Mouse (Mus musculus) midbrain, embryonic 14.5 days (tissue): ENCODE data around the gene Ccni. TPM values are rescaled to one million over a fixed set of nuclear protein-coding genes. Genes with fewer than 3 reads are reported as not detected.

Experiments
- ATAC-seq: fragments of 200-750 bp; cut with Nextera tagmentation; 2 replicates; pipeline ENCODE4 v1.8.0; 2017; ENCODE audit warnings: moderate number of reproducible peaks, moderate library complexity; ENCODE audit not compliant: low FRiP score, low TSS enrichment
- DNase-seq: peaks from one replicate; pipeline ENCODE4 v3.0.0-alpha.2; 2015
- H3K27ac ChIP-seq: fragments of 300-500 bp; sonication (generic); replicated peaks from 2 replicates; pipeline ENCODE4 v1.5.1; 2014; ENCODE audit warnings: mild to moderate bottlenecking, low read depth, low read length, moderate library complexity
- H3K27me3 ChIP-seq: fragments of 300-500 bp; sonication (generic); 2 replicates; pipeline ENCODE4 v1.6.1; 2014; ENCODE audit warnings: low read length, control low read depth, mixed read lengths; ENCODE audit not compliant: control insufficient read depth, insufficient read depth
- H3K36me3 ChIP-seq: fragments of 300-500 bp; sonication (generic); 2 replicates; pipeline ENCODE4 v1.6.1; 2014; ENCODE audit warnings: low read length, control low read depth; ENCODE audit not compliant: control insufficient read depth, insufficient read depth
- H3K4me1 ChIP-seq: fragments of 300-500 bp; sonication (generic); 2 replicates; pipeline ENCODE4 v1.6.1; 2014; ENCODE audit warnings: mild to moderate bottlenecking, antibody characterized with exemption, low read length, control low read depth; ENCODE audit not compliant: control insufficient read depth, insufficient read depth
- H3K4me2 ChIP-seq: fragments of 300-500 bp; sonication (generic); 2 replicates; pipeline ENCODE4 v1.6.1; 2014; ENCODE audit warnings: mild to moderate bottlenecking, low read length, moderate library complexity
- H3K4me3 ChIP-seq: fragments of 300-500 bp; sonication (generic); replicated peaks from 2 replicates; pipeline ENCODE4 v1.5.1; 2014; ENCODE audit warnings: low read depth, low read length
- H3K9ac ChIP-seq: fragments of 300-500 bp; sonication (generic); replicated peaks from 2 replicates; pipeline ENCODE4 v1.6.1; 2014; ENCODE audit warnings: mild to moderate bottlenecking, low read length, moderate library complexity
- H3K9me3 ChIP-seq: fragments of 300-500 bp; sonication (generic); 2 replicates; pipeline ENCODE4 v1.6.1; 2016; ENCODE audit warnings: low read length, control low read depth, mixed read lengths; ENCODE audit not compliant: control insufficient read depth
- WGBS: fragments of 180-500 bp; shearing (Covaris S2); extraction: QIAGEN DNeasy Blood & Tissue Kit; methylation state at CpG from one replicate; pipeline ENCODE4 v1.1.7; 2014; 5-methylcytosine and 5-hydroxymethylcytosine counted together
- polyA plus RNA-seq: library from polyadenylated mRNA; unstranded; fragments of >200 nt; fragmentation: Nextera tagmentation; extraction: Ambion mirVana; gene quantifications from 2 replicates; pipeline ENCODE4 v1.2.1, GENCODE M21; 2014

Gene Ccni
- polyA plus RNA-seq, 1 experiment from 2014 or later = 191 TPM

- no peak overlapping the region for H3K4me3 ChIP-seq
- no peaks in the 10 kb centered on the region for H3K27me3 ChIP-seq
- H3K4me2 ChIP-seq = no peak overlapping the region
- ATAC-seq (no peak), DNase-seq (no peak)
- no peaks in the 10 kb centered on the region for H3K4me1 ChIP-seq
- H3K36me3 ChIP-seq = peaks cover 37% of the 10 kb centered on the region
- WGBS = 95% methylated on average over 9 of the region's 9 CpGs
- H3K27ac ChIP-seq = no peak overlapping the region
- H3K9me3 ChIP-seq = no peaks in the 10 kb centered on the region
- no peak overlapping the region for H3K9ac ChIP-seq
These were observed 66.9 kb downstream of the Ccni start for GRCm38 (mm10) chr5:93139350-93139749.

GRCm38 (mm10) chr5:93136956-93137586 is 69.2 kb downstream of the Ccni start:
- H3K27ac ChIP-seq = no peak overlapping the region
- ATAC-seq = no peak

GRCm38 (mm10) chr5:93135368-93136107 is 70.8 kb downstream of the Ccni start:
- H3K4me1 ChIP-seq = peaks cover 28% of the 10 kb centered on the region
- H3K9ac ChIP-seq = no peak overlapping the region
- H3K4me2 ChIP-seq = no peak overlapping the region
- ATAC-seq = no peak
- no peaks in the 10 kb centered on the region for H3K27me3 ChIP-seq
- H3K27ac ChIP-seq = no peak overlapping the region
- 94% methylated on average over 10 of the region's 10 CpGs for WGBS
- no peak overlapping the region for H3K4me3 ChIP-seq
- H3K36me3 ChIP-seq = peaks cover 13% of the 10 kb centered on the region
- H3K9me3 ChIP-seq = no peaks in the 10 kb centered on the region
- no peak for DNase-seq

More at GRCm38 (mm10) chr5:93136956-93137586, 69.2 kb downstream of the Ccni start:
- no peaks in the 10 kb centered on the region for H3K9me3 ChIP-seq
- WGBS = 73% methylated on average over 5 of the region's 5 CpGs
- no peak overlapping the region for H3K4me2 ChIP-seq
- no peak for DNase-seq
- H3K36me3 ChIP-seq = peaks cover 28% of the 10 kb centered on the region
- no peaks in the 10 kb centered on the region for H3K27me3 ChIP-seq
- no peak overlapping the region for H3K4me3 ChIP-seq
- peaks cover 15% of the 10 kb centered on the region for H3K4me1 ChIP-seq
- no peak overlapping the region for H3K9ac ChIP-seq

DNA sequence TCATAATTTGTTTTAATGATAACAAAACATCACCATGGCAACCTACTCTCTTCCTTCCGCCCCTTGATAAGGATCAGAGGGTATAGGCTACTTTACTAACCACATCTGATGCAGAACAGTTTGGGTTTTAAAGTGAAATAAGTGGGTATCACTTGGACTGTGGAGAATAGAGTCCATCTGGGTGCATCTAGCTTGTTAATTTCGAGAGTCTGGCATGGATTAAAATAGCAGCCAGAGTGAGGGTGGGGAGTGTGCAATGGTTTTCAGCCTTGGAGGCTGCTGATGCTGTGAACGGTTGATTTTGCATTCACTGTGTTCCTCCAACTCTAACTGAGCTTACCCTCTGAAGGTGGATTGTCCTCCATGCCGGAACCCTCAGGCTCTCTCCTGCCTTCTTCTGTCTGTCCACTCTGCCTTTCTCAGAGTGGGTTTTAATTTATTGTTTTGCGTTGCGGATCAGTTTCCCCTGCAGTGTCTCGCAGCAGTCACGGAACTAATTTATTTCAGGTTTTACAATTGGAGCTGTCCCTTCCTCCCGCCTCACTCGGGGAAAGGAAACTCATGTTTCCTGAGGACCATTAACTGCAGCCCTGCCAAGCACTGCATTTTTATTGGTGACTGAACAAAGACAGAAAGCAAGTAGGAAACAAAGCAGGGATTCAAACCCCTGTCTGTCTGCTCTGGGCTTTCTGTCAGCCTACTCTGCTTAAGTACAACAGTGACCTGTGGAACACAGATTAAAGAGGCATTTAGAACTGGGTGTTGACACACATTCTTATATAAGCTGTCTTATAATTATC is 72.7 kb downstream of the Ccni start:
- Histone ChIP-seq H3K9me3 (no peaks in the 10 kb centered on the region), H3K9ac (peak overlapping the region; percentile 14; the same call in 1 of the 2 replicates), H3K27me3 (no peaks in the 10 kb centered on the region), H3K4me2 (peak overlapping the region; percentile 36), H3K27ac (peak overlapping the region; percentile 63), H3K4me3 (no peak overlapping the region), H3K36me3 (no peaks in the 10 kb centered on the region), H3K4me1 (peaks cover 47% of the 10 kb centered on the region)
- 19% methylated on average over 10 of the region's 10 CpGs for WGBS
- DNase-seq (peak; percentile 47), ATAC-seq (no peak)

Other genes with a start within 250 kb of the Ccni start
- 0.09 TPM in 1 of 2 replicates, not detected in the other for gene Sowahb, start 161.5 kb downstream of the Ccni start, polyA plus RNA-seq
- 103 and 171 TPM in 2 replicates for gene Sept11, start 113.1 kb downstream of the Ccni start, polyA plus RNA-seq
- 1.6 and 1.7 TPM in 2 replicates for gene 2010109A12Rik, start within 50 bp of the Ccni start, polyA plus RNA-seq
- gene Ccng2, start 60.8 kb upstream of the Ccni start, polyA plus RNA-seq = 81.7 and 108 TPM in 2 replicates